Mouse (Mus musculus): Measurements from ENCODE around the gene Appl2.

DNA sequence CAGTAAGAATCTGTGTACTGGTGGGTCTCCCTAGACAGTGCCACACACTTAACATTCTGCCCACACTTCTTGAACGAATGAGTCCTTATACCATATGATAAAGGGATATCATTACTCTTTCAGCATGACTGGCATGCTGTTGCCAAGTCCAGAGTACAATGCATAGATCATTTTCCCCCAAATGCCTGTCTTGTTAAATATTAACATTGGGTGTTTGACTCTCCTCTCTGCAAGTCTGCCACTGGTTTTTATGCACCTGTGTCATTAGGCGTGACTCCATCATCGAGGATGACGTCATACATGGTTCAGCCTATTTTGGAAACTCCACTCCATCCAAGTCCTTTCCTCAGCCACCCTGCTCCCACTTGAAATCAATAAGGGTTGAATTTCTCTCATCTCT lies 18.0 kb upstream of the Appl2 start:
- TF ChIP-seq CTCF (IDR thresholded peaks at IDR 0.05; ENCODE audit: low read depth, low read length) (no peak), POLR2AphosphoS5 (IDR thresholded peaks at IDR 0.05; ENCODE audit: insufficient replicate concordance, low read depth, low read length) (no peak), TAL1 (conservative IDR thresholded peaks at IDR 0.05; ENCODE audit: low read depth, low read length) (no peak)
